Mouse (Mus musculus) liver, postnatal 0 days (tissue): ENCODE data around the gene E130309D02Rik.

Source experiments
- CTCF ChIP-seq: sonication (generic); IDR thresholded peaks from 2 replicates; pipeline ENCODE4 v1.5.1; 2016; ENCODE audit warnings: antibody characterized with exemption, low read depth
- EP300 ChIP-seq: IDR thresholded peaks from 2 replicates; pipeline ENCODE4 v1.6.1; 2016; ENCODE audit warnings: antibody characterized with exemption, low read depth, mild to moderate bottlenecking

DNA sequence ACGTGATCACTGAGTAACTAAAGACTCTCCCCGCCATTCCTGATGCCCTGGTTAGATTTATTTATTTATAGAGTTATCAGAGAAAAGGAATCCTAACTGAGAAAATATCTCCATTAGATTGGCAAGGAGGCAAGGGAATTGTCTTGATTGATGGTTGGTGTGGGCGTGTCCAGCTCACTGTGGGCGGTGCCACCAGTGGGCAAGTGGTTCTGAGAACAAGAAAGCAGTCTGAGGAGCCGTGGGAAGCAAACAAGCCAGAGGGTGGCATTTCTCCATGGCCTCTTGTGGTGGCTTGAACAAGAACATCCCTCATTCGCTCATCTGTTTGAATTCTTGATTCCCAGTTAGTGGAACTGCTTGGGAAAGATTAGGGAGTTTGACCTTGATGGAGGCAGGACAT, 24.4 kb upstream of the E130309D02Rik start:
- TF ChIP-seq CTCF = no peak
- no peak for TF ChIP-seq EP300
